Mouse (Mus musculus): ENCODE measurements around the gene Prkcd. TPM values are rescaled to one million over a fixed set of nuclear protein-coding genes. Genes with fewer than 3 reads are reported as not detected.

Prkcd gene
- 46.3 and 47.5 TPM in 2 replicates for polyA plus RNA-seq (2011; ENCODE audit: insufficient read depth, insufficient read length, low read depth, missing spikeins)

DNA sequence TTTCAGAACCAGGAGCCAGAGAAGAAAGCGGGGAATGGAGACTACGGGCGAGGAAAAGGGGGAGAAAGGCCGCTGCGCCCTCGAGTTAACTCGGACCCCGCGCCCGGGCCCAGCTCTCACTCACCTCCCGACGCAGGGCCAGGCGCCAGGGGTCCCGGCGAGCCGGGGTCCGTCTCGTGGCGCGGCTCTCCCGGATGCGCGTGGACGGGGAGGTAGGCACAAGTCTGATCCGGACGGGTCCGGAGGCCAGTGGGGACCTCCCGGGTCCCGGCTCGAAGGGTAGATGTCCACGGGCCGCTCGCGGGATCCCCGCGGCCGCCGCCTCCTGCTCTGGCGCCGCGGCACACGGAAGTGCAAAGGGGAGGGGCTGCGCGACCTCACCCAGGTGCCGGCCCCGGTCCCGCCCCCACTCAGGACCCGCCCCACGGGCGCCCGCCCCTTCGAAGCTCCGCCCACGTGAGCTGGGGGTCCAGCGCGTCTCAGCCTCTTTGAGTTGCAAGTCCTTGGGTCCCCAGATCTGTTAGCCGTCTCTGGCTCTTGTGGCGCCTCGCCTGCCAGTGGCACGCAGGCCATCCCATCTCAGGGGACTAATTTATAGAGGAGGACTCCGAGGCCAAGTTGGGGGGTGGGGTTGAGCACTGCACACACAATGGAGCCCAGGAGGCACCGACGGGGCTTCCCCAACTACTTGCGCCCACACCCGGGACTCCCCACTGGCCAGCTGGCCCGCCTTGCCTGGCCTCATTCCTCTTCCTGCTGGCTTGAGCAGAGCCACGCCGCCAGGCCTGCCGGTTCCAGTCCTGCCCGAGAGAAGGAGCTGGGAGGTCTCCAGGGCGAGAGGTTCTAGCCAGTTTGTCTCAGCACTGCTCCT lies at the start of gene Prkcd:
TSS of gene Prkcd (minus strand) at position 355 of the 871 bp plus-strand sequence.
- Histone ChIP-seq H3K4me3 (ENCODE audit: low read depth, low read length) (peak within 1 kb of the TSS; percentile 73), H3K27me3 (ENCODE audit: control insufficient read depth, insufficient read depth, low read length, poor library complexity, severe bottlenecking) (no peaks in the 10 kb centered on the region), H3K9ac (ENCODE audit: low read depth, poor library complexity, severe bottlenecking) (peak within 1 kb of the TSS; percentile 82), H3K36me3 (ENCODE audit: control insufficient read depth, insufficient read depth, low read length, poor library complexity, severe bottlenecking) (no peaks in the 10 kb centered on the region), H3K9me3 (replicated peaks; ENCODE audit: control insufficient read depth, insufficient read depth, low read length, poor library complexity, severe bottlenecking) (no peaks in the 10 kb centered on the region), H3K4me1 (ENCODE audit: control insufficient read depth, insufficient read depth, low read length) (no peaks in the 10 kb centered on the region), H3K27ac (ENCODE audit: insufficient read depth, low read length) (no peak within 1 kb of the TSS)
- TF ChIP-seq POLR2A (IDR thresholded peaks at IDR 0.05; ENCODE audit: insufficient read depth, low read length) (peak; percentile 47), EP300 (IDR thresholded peaks at IDR 0.05; ENCODE audit: insufficient read depth, low read depth, low read length) (no peak), CTCF (IDR thresholded peaks at IDR 0.05; ENCODE audit: low read depth, low read length) (no peak)

DNA sequence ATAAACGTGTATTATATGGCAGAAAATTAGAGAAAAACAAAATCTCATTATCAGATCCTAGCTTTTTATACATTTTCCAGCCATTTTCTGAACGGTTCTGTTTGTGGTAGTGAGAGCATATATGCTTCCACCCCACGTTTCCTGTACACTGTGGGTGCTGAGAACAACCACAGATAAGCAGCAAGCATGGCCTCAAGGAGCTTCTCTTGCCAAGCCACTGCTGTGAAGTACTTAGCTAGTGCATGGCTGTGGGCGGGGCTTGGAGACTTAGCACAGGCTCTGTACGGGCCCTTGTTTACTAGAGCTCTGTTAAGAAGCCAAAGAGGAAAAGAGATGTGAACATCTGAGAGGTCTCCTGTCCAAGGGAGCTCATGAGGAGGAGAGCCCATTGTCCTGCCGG lies 48.9 kb upstream of the Prkcd start:
- Histone ChIP-seq H3K36me3 (ENCODE audit: control insufficient read depth, insufficient read depth, low read length, poor library complexity, severe bottlenecking) (peaks cover 30% of the 10 kb centered on the region), H3K27ac (ENCODE audit: insufficient read depth, low read length) (no peak overlapping the region), H3K9me3 (replicated peaks; ENCODE audit: control insufficient read depth, insufficient read depth, low read length, poor library complexity, severe bottlenecking) (no peaks in the 10 kb centered on the region), H3K9ac (ENCODE audit: low read depth, poor library complexity, severe bottlenecking) (no peak overlapping the region), H3K4me1 (ENCODE audit: control insufficient read depth, insufficient read depth, low read length) (no peaks in the 10 kb centered on the region), H3K4me3 (ENCODE audit: low read depth, low read length) (no peak overlapping the region), H3K27me3 (ENCODE audit: control insufficient read depth, insufficient read depth, low read length, poor library complexity, severe bottlenecking) (no peaks in the 10 kb centered on the region)
- no peak for TF ChIP-seq POLR2A (IDR thresholded peaks at IDR 0.05; ENCODE audit: insufficient read depth, low read length)
- no peak for TF ChIP-seq CTCF (IDR thresholded peaks at IDR 0.05; ENCODE audit: low read depth, low read length)
- no peak for TF ChIP-seq EP300 (IDR thresholded peaks at IDR 0.05; ENCODE audit: insufficient read depth, low read depth, low read length)

DNA sequence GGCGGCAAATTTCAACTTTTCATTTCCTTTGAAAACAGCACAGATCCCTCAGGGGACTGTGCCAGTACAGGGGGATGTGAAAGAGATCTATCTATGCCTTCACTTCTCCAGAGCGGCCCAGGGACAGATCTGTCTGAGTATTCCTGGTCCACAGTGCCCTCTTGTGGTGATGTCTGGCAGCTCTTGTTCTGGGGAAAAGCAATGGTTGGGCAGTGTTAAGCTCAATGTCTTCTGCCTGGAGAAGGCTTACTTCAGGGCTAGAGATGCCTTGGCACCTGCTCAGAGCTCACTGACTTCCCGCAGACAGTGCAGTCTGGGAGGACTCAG lies 45.9 kb upstream of the Prkcd start:
- H3K36me3 ChIP-seq (ENCODE audit: control insufficient read depth, insufficient read depth, low read length, poor library complexity, severe bottlenecking): peaks cover 16% of the 10 kb centered on the region
- no peaks in the 10 kb centered on the region for H3K27me3 ChIP-seq (ENCODE audit: control insufficient read depth, insufficient read depth, low read length, poor library complexity, severe bottlenecking)
- peak; percentile 86 for TF ChIP-seq CTCF (IDR thresholded peaks at IDR 0.05; ENCODE audit: low read depth, low read length)
- no peak for TF ChIP-seq POLR2A (IDR thresholded peaks at IDR 0.05; ENCODE audit: insufficient read depth, low read length)
- TF ChIP-seq EP300 (IDR thresholded peaks at IDR 0.05; ENCODE audit: insufficient read depth, low read depth, low read length): no peak

DNA sequence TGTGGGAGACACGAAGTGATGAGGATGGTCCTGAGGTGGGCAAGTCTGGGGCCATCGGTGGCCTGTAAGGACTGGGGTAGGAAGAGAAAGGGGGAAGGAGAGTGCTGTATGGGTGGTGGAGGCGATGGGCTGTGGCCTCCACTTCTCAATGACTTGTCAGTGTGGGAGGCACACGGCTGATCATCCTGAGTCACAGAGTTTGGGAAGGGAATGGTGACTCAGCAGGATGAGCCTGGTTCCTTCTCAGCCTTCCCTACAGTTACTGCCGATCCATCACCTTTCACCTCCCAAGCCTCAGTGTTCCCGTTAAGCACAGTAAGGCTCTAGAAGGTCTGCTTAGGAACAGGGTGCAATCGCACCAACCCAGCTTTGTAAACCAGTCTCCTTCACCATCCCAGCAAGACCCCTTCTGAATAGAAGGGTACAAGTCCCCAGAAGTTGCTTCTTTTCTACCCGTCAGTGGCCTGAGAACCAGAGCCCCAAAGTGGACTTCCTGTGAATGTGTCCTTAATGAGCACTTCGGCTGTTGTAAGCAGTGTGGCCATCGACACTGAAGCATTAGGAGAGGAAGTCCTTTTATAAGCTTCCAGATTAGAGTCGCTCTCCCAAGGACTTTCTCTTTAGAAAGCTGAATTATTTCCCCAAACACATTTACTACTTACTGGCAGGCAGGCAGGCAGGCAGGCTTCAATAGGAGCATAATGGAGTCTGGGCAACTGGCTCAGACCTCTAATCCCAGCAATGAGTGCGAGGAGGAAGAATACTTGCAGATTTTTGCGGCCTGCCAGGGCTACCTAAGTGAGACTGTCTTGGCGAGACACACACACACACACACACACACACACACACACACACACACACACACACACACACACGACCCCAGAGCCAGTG lies 45.3 kb upstream of the Prkcd start:
- H3K36me3 ChIP-seq (ENCODE audit: control insufficient read depth, insufficient read depth, low read length, poor library complexity, severe bottlenecking): peaks cover 10% of the 10 kb centered on the region
- no peak for TF ChIP-seq POLR2A (IDR thresholded peaks at IDR 0.05; ENCODE audit: insufficient read depth, low read length)
- TF ChIP-seq EP300 (IDR thresholded peaks at IDR 0.05; ENCODE audit: insufficient read depth, low read depth, low read length): no peak
- TF ChIP-seq CTCF (IDR thresholded peaks at IDR 0.05; ENCODE audit: low read depth, low read length): no peak
- no peaks in the 10 kb centered on the region for H3K9me3 ChIP-seq (replicated peaks; ENCODE audit: control insufficient read depth, insufficient read depth, low read length, poor library complexity, severe bottlenecking)

More for the DNA sequence above, 45.9 kb upstream of the Prkcd start:
- no peak overlapping the region for H3K9ac ChIP-seq (ENCODE audit: low read depth, poor library complexity, severe bottlenecking)
- H3K9me3 ChIP-seq (replicated peaks; ENCODE audit: control insufficient read depth, insufficient read depth, low read length, poor library complexity, severe bottlenecking): no peaks in the 10 kb centered on the region
- H3K27ac ChIP-seq (ENCODE audit: insufficient read depth, low read length): no peak overlapping the region
- no peak overlapping the region for H3K4me3 ChIP-seq (ENCODE audit: low read depth, low read length)
- H3K4me1 ChIP-seq (ENCODE audit: control insufficient read depth, insufficient read depth, low read length): no peaks in the 10 kb centered on the region

DNA sequence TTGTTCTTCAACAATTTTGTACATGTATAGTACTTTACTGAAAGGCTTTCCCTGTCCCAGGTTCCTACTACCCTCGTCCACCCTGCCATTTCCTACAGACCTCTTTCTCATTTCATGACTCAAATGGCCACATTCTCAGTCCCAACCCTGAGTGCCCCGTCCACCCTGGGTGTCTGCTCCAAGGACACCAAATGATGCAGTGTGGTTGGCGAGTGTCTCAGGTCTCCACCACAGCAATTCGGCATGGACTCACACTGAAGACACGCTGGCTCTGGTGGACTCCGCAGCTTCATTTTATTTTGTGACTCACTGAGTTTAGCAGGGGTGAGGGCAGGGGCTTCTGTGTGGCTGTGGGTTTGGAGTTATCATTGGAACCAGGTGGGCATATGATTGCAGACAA lies 44.2 kb upstream of the Prkcd start:
- no peak for TF ChIP-seq EP300 (IDR thresholded peaks at IDR 0.05; ENCODE audit: insufficient read depth, low read depth, low read length)
- TF ChIP-seq POLR2A (IDR thresholded peaks at IDR 0.05; ENCODE audit: insufficient read depth, low read length): no peak
- TF ChIP-seq CTCF (IDR thresholded peaks at IDR 0.05; ENCODE audit: low read depth, low read length): no peak
- H3K36me3 ChIP-seq (ENCODE audit: control insufficient read depth, insufficient read depth, low read length, poor library complexity, severe bottlenecking): peaks cover 9% of the 10 kb centered on the region

More for the DNA sequence above, 45.3 kb upstream of the Prkcd start:
- no peak overlapping the region for H3K4me3 ChIP-seq (ENCODE audit: low read depth, low read length)
- no peaks in the 10 kb centered on the region for H3K4me1 ChIP-seq (ENCODE audit: control insufficient read depth, insufficient read depth, low read length)
- no peak overlapping the region for H3K9ac ChIP-seq (ENCODE audit: low read depth, poor library complexity, severe bottlenecking)
- no peak overlapping the region for H3K27ac ChIP-seq (ENCODE audit: insufficient read depth, low read length)
- H3K27me3 ChIP-seq (ENCODE audit: control insufficient read depth, insufficient read depth, low read length, poor library complexity, severe bottlenecking): no peaks in the 10 kb centered on the region

More for the DNA sequence above, 44.2 kb upstream of the Prkcd start:
- no peaks in the 10 kb centered on the region for H3K27me3 ChIP-seq (ENCODE audit: control insufficient read depth, insufficient read depth, low read length, poor library complexity, severe bottlenecking)
- H3K9me3 ChIP-seq (replicated peaks; ENCODE audit: control insufficient read depth, insufficient read depth, low read length, poor library complexity, severe bottlenecking): no peaks in the 10 kb centered on the region
- H3K9ac ChIP-seq (ENCODE audit: low read depth, poor library complexity, severe bottlenecking): no peak overlapping the region
- no peak overlapping the region for H3K4me3 ChIP-seq (ENCODE audit: low read depth, low read length)
- H3K4me1 ChIP-seq (ENCODE audit: control insufficient read depth, insufficient read depth, low read length): no peaks in the 10 kb centered on the region
- H3K27ac ChIP-seq (ENCODE audit: insufficient read depth, low read length): no peak overlapping the region
